Mouse (Mus musculus) cerebellum, postnatal 25 days (tissue): ENCODE data around the gene Uba52.
A peak's percentile ranks its signal among the peaks of the same experiment; 100 is the strongest.

Experiments
- DNase-seq, 2 experiments: peaks; one replicate each; pipeline ENCODE4 v3.0.0; 2021; ENCODE audit warnings: mixed read lengths in 2 of 2

Gene Uba52

GRCm38 (mm10) chr8:70510228-70510915, at the start of gene Uba52:
Uba52 (minus strand) TSS chr8:70510801.
- peak; percentile 98 to 99 for DNase-seq

GRCm38 (mm10) chr8:70560096-70560495, 49.5 kb upstream of the Uba52 start:
- peak; percentile 60 to 72 for DNase-seq

- no peak for DNase-seq
Observed at GRCm38 (mm10) chr8:70558983-70559382, 48.4 kb upstream of the Uba52 start.

- DNase-seq, result no peak
Observed at GRCm38 (mm10) chr8:70558334-70558733, 47.7 kb upstream of the Uba52 start.

- DNase-seq, result no peak
Observed at GRCm38 (mm10) chr8:70555079-70555747, 44.6 kb upstream of the Uba52 start.

GRCm38 (mm10) chr8:70553740-70554139, 43.1 kb upstream of the Uba52 start:
- DNase-seq, result peak; percentile 79 to 86

- DNase-seq, result no peak
Observed at GRCm38 (mm10) chr8:70552836-70553235, 42.2 kb upstream of the Uba52 start.

GRCm38 (mm10) chr8:70551558-70552161, 41.1 kb upstream of the Uba52 start:
- DNase-seq, result peak; percentile 53 to 64

GRCm38 (mm10) chr8:70549412-70550184, 39.0 kb upstream of the Uba52 start:
- no peak for DNase-seq

GRCm38 (mm10) chr8:70547762-70548161, 37.2 kb upstream of the Uba52 start:
- DNase-seq, result no peak

- no peak for DNase-seq
Observed at GRCm38 (mm10) chr8:70546412-70546811, 35.8 kb upstream of the Uba52 start.

- peak; percentile 35 to 49 for DNase-seq
Observed at GRCm38 (mm10) chr8:70544200-70544687, 33.6 kb upstream of the Uba52 start.

GRCm38 (mm10) chr8:70541081-70541480, 30.5 kb upstream of the Uba52 start:
- no peak for DNase-seq

GRCm38 (mm10) chr8:70540507-70541071, 30.0 kb upstream of the Uba52 start:
- no peak for DNase-seq

GRCm38 (mm10) chr8:70540013-70540506, 29.5 kb upstream of the Uba52 start:
- DNase-seq, result no peak

GRCm38 (mm10) chr8:70539077-70539813, 28.6 kb upstream of the Uba52 start, which contains the start of gene Ell:
Ell (plus strand) TSS chr8:70539457.
- DNase-seq, result peak; percentile 99 to 100

GRCm38 (mm10) chr8:70538633-70539076, 28.1 kb upstream of the Uba52 start:
- peak; percentile 98 to 100 for DNase-seq

- peak; percentile 45 to 55 for DNase-seq
Observed at GRCm38 (mm10) chr8:70538024-70538579, 27.5 kb upstream of the Uba52 start.

- DNase-seq, result no peak
Observed at GRCm38 (mm10) chr8:70535701-70536100, 25.1 kb upstream of the Uba52 start.

GRCm38 (mm10) chr8:70535221-70535620, 24.6 kb upstream of the Uba52 start:
- no peak for DNase-seq

GRCm38 (mm10) chr8:70534281-70534680, 23.7 kb upstream of the Uba52 start:
- DNase-seq, result no peak
